Mouse (Mus musculus) brain, embryonic 14.5 days (tissue): Measurements from ENCODE around the gene Kif5c.

ENCODE experiments used
- CTCF ChIP-seq: fragments of 200-500 bp; IDR thresholded peaks from 2 replicates; pipeline ENCODE4 v1.5.1; 2012; ENCODE audit warnings: inconsistent platforms, mild to moderate bottlenecking, moderate library complexity, borderline replicate concordance; ENCODE audit not compliant: insufficient read depth, insufficient read length; ENCODE audit errors: extremely low read depth
- POLR2A ChIP-seq: fragments of 200-500 bp; IDR thresholded peaks from 2 replicates; pipeline ENCODE4 v1.6.1; 2012; ENCODE audit warnings: mild to moderate bottlenecking, inconsistent platforms, borderline replicate concordance; ENCODE audit not compliant: poor library complexity, insufficient read depth, insufficient read length, severe bottlenecking; ENCODE audit errors: extremely low read depth

GRCm38 (mm10) chr2:49732745-49733655 lies 113.9 kb downstream of the Kif5c start:
- no peak for TF ChIP-seq POLR2A
- TF ChIP-seq CTCF = no peak
